Mouse (Mus musculus): Measurements from ENCODE around the gene Mctp2.

DNA sequence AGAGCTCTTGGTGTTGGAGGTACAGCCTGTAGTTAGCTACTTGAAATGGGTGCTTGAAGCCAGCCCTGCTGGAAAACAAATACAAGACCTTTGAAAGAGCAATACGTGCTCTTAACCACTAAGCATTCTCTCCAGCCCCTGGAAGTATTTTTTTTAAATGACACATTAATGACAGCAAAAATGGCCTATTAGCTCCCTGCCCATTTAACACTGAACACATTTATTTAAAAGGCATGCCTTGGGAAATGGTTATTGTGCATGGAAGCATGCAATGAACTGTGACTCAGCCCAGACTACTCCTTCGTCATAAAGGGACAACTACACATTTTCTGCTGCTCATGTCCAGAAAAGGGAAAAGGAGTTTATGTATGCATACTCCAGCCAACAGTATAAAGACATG, 10.2 kb downstream of the Mctp2 start:
- no peak for TF ChIP-seq POLR2A (IDR thresholded peaks at IDR 0.05; ENCODE audit: control insufficient read depth, low read depth, low read length)
- no peak for TF ChIP-seq CTCF (IDR thresholded peaks at IDR 0.05; ENCODE audit: control insufficient read depth, insufficient read depth, insufficient replicate concordance, low read depth, low read length)

Measured in testis, adult 2 months (tissue).